Comparison of ENCODE assay signal across 8 mouse cellular contexts in the genomic region with DNA sequence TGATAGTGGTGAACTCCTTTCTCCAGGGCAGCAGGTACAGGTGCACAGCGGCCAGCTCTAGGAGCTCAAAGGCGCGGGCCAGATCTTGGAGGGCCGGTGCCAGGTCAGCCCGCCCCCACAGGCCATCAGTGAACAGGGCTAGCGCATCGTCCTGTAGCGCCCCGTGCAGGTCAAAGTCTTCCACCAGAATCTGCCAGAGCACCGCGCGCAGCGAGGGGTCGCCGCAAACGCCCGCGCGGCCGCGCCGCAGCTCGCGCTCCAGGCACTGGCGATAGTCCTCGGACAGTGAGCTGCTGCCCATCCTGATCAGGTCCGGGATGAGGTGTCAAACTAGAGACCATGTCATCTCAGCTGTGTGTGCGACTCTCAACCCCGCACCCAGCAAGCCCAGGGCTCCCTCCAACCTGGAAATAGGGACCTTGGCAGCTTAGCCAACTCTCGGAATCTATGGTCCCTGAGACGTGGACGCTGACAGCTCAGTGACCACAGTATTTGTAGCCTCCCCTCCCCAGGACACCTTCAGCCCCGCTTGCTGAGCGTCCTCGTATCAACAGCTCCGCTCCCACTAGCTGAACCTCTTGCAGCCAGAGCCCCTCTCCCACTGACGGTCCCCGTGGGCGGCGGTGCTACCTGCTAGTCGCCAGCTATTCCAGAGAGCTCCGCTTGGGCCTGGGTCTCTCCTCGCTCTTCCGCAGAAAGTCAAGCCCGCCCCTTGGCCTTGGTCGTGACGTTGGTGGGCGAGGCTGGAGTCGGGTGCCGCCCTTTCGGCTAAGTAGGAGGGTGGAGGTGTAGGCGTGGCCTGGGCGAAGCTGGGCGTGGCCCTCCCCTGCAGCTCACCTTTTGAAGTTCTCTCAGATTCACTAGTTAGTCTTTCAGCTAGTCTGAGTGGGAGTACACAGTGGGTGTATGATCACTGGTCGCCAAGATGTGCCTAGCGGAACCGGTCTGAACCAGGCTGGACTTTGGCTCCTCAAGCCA. TPM values are rescaled to one million over a fixed set of nuclear protein-coding genes. Genes with fewer than 3 reads are reported as not detected.
DNase-seq lines count a peak whose midpoint lies in the region.

Gene Spata2l (minus strand): TSS at position 714 of the 978 bp plus-strand sequence.

- peaks cover 22% of the 10 kb centered on the region for H3K4me1 ChIP-seq in megakaryocyte, embryonic 14.5 days

- peaks cover 33% of the 10 kb centered on the region for H3K27me3 ChIP-seq in megakaryocyte, embryonic 14.5 days (replicated peaks)

- H3K9me3 ChIP-seq in megakaryocyte, embryonic 14.5 days, result no peaks in the 10 kb centered on the region

- peak within 1 kb of the TSS; percentile 99 for H3K4me3 ChIP-seq in megakaryocyte, embryonic 14.5 days (replicated peaks)

- H3K36me3 ChIP-seq in megakaryocyte, embryonic 14.5 days (replicated peaks; ENCODE audit: low read length), result peaks cover 28% of the 10 kb centered on the region

- peak; percentile 93 to 97 for DNase-seq in adrenal gland, adult (ENCODE audit: inconsistent age in 2 of 2, low spot score in 1 of 2)
- peak; percentile 91 for DNase-seq in embryo, embryonic 10.5 days (ENCODE audit: low spot score)
- peak; percentile 75 for DNase-seq in gastrocnemius, postnatal 10 days
- peak; percentile 69 for DNase-seq in hindlimb bud, embryonic 11.5 days (ENCODE audit: extremely low spot score, low read depth, low spot score)
- peak; percentile 80 to 86 for DNase-seq in left cerebral cortex, adult 9 months (ENCODE audit: low spot score in 2 of 2)
- DNase-seq in right cerebral cortex, postnatal 10 days (ENCODE audit: low spot score in 2 of 2), result peak; percentile 92
- DNase-seq in urinary bladder, postnatal 14 days (ENCODE audit: low spot score), result peak; percentile 89

RNA-seq across cellular contexts. Expression of gene Spata2l, which starts in this region (rescaled TPM):
- total RNA-seq in gastrocnemius, postnatal 10 days (2021), result 1 to 10 TPM; 1.2 to 1.5 TPM
- 5.3 and 6.1 TPM in 2 replicates for polyA plus RNA-seq in megakaryocyte, embryonic 14.5 days (2012; ENCODE audit: insufficient read depth, low replicate concordance)

Comparison
In these comparisons a context has a peak if more than half of its experiments do, and no peak if none do; other contexts are left out.
1. Peak in every context shown above with its lines: DNase-seq and H3K4me3 ChIP-seq.